Mouse (Mus musculus) heart, embryonic 15.5 days (tissue): ENCODE results near the gene Tlnrd1. TPM values are rescaled to one million over a fixed set of nuclear protein-coding genes. Genes with fewer than 3 reads are reported as not detected.

Experiments
- ATAC-seq: fragments of 200-750 bp; cut with Nextera tagmentation; replicated peaks from 2 replicates; pipeline ENCODE4 v1.8.0; 2017; ENCODE audit warnings: low read depth, moderate TSS enrichment; ENCODE audit not compliant: insufficient number of reproducible peaks, insufficient read depth, low FRiP score
- H3K27ac ChIP-seq: fragments of 300-500 bp; sonication (generic); 2 replicates; pipeline ENCODE4 v1.5.1; 2015; ENCODE audit warnings: mild to moderate bottlenecking, inconsistent platforms
- H3K27me3 ChIP-seq: fragments of 300-500 bp; sonication (generic); 2 replicates; pipeline ENCODE4 v1.6.1; 2015; ENCODE audit warnings: inconsistent platforms
- H3K36me3 ChIP-seq: fragments of 300-500 bp; sonication (generic); 2 replicates; pipeline ENCODE4 v1.6.1; 2015; ENCODE audit warnings: mild to moderate bottlenecking, inconsistent platforms
- H3K4me1 ChIP-seq: fragments of 300-500 bp; sonication (generic); replicated peaks from 2 replicates; pipeline ENCODE4 v1.6.1; 2015; ENCODE audit warnings: inconsistent platforms
- H3K4me2 ChIP-seq: fragments of 300-500 bp; sonication (generic); 2 replicates; pipeline ENCODE4 v1.6.1; 2015; ENCODE audit warnings: inconsistent platforms, mild to moderate bottlenecking, moderate library complexity
- H3K4me3 ChIP-seq: fragments of 300-500 bp; sonication (generic); 2 replicates; pipeline ENCODE4 v1.5.1; 2015; ENCODE audit warnings: mild to moderate bottlenecking, inconsistent platforms
- H3K9ac ChIP-seq: fragments of 300-500 bp; sonication (generic); 2 replicates; pipeline ENCODE4 v1.6.1; 2015; ENCODE audit warnings: mild to moderate bottlenecking, inconsistent platforms
- H3K9me3 ChIP-seq: fragments of 300-500 bp; sonication (generic); replicated peaks from 2 replicates; pipeline ENCODE4 v1.6.1; 2016; ENCODE audit warnings: inconsistent platforms
- WGBS: fragments of 180-500 bp; shearing (Covaris S2); methylation state at CpG from one replicate; pipeline ENCODE4 v1.1.7; 2015; ENCODE audit warnings: mixed read lengths; 5-methylcytosine and 5-hydroxymethylcytosine counted together
- polyA plus RNA-seq: library from polyadenylated mRNA; unstranded; fragments of >200 nt; fragmentation: Nextera tagmentation; extraction: Ambion mirVana; gene quantifications from 2 replicates; pipeline ENCODE4 v1.2.1, GENCODE M21; 2015

The Tlnrd1 gene
- polyA plus RNA-seq, 1 experiment from 2014 or later, result 10.2 TPM

DNA sequence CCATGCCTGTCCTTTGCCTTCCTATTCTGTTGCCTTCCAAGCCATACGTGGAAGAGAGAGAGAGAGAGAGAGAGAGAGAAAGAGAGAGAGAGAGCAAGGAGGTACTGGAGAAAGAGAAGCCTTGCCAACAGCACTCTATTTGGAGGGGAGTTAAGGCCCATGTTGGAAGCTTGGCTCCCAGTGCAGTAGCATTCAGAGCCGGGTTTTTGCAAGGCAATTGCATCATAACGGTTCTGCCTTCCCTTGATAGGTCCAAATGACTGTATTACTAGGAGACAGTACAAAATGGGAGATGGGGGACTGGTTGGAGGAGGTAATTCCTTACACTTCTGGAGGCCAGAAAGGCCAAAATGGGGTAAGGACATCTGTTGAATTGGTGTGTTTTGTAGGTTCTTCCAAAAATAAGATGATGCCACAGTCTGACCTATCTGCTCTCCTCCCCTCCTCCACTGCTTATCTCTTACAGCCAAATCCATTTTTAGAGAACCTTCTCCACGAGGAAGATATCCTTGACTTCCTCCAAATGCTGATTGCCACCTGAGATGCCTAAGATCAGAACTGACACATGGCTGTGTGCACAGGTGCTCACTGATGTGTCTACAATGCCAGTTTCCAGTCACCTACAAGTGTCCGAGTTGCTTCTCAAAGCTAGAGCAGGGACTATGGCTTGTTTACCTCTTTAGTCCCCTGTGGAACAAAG lies 45.4 kb downstream of the Tlnrd1 start:
- WGBS, result 57% methylated on average over 5 of the region's 5 CpGs
- no peaks in the 10 kb centered on the region for H3K9me3 ChIP-seq
- no peak overlapping the region for H3K9ac ChIP-seq
- no peak for ATAC-seq
- no peaks in the 10 kb centered on the region for H3K36me3 ChIP-seq
- H3K4me1 ChIP-seq, result peaks cover 5% of the 10 kb centered on the region; the same call in 1 of the 2 replicates
- H3K27me3 ChIP-seq, result no peaks in the 10 kb centered on the region
- H3K4me3 ChIP-seq, result no peak overlapping the region
- no peak overlapping the region for H3K4me2 ChIP-seq
- H3K27ac ChIP-seq, result no peak overlapping the region

Other genes starting within 250 kb of the Tlnrd1 start
- gene Il16, start 138.6 kb downstream of the Tlnrd1 start, polyA plus RNA-seq, result 4.7 and 8.6 TPM in 2 replicates
- gene Cfap161, start 89.4 kb downstream of the Tlnrd1 start, polyA plus RNA-seq, result 1.8 and 1.9 TPM in 2 replicates
- gene Mesd, start 161 bp upstream of the Tlnrd1 start, polyA plus RNA-seq, result 77.1 and 78.8 TPM in 2 replicates
- gene Cemip, start 202.2 kb upstream of the Tlnrd1 start, polyA plus RNA-seq, result 0.60 TPM in 2 replicates